Mouse (Mus musculus) intestine, embryonic 15.5 days (tissue): ENCODE results near the gene Mrpl21. TPM values are rescaled to one million over a fixed set of nuclear protein-coding genes. Genes with fewer than 3 reads are reported as not detected.

ENCODE experiments used
- ATAC-seq: fragments of 200-750 bp; cut with Nextera tagmentation; 2 replicates; pipeline ENCODE4 v1.8.0; 2017; ENCODE audit warnings: moderate TSS enrichment, moderate library complexity
- H3K27ac ChIP-seq: fragments of 300-500 bp; sonication (generic); 2 replicates; pipeline ENCODE4 v1.5.1; 2015; ENCODE audit warnings: mild to moderate bottlenecking, inconsistent platforms
- H3K27me3 ChIP-seq: fragments of 300-500 bp; sonication (generic); replicated peaks from 2 replicates; pipeline ENCODE4 v1.6.1; 2015; ENCODE audit warnings: inconsistent platforms
- H3K36me3 ChIP-seq: fragments of 300-500 bp; sonication (generic); 2 replicates; pipeline ENCODE4 v1.6.1; 2015; ENCODE audit warnings: inconsistent platforms
- H3K4me1 ChIP-seq: fragments of 300-500 bp; sonication (generic); replicated peaks from 2 replicates; pipeline ENCODE4 v1.6.1; 2015; ENCODE audit warnings: inconsistent platforms
- H3K4me2 ChIP-seq: fragments of 300-500 bp; sonication (generic); replicated peaks from 2 replicates; pipeline ENCODE4 v1.6.1; 2015; ENCODE audit warnings: mild to moderate bottlenecking, inconsistent platforms
- H3K4me3 ChIP-seq: fragments of 300-500 bp; sonication (generic); replicated peaks from 2 replicates; pipeline ENCODE4 v1.5.1; 2015; ENCODE audit warnings: inconsistent platforms
- H3K9ac ChIP-seq: fragments of 300-500 bp; sonication (generic); 2 replicates; pipeline ENCODE4 v1.6.1; 2015; ENCODE audit warnings: inconsistent platforms
- H3K9me3 ChIP-seq: fragments of 300-500 bp; sonication (generic); 2 replicates; pipeline ENCODE4 v1.6.1; 2016; ENCODE audit warnings: inconsistent platforms
- WGBS: fragments of 180-500 bp; shearing (Covaris S2); methylation state at CpG from one replicate; pipeline ENCODE4 v1.1.7; 2015; 5-methylcytosine and 5-hydroxymethylcytosine counted together
- polyA plus RNA-seq: library from polyadenylated mRNA; unstranded; fragments of >200 nt; fragmentation: Nextera tagmentation; extraction: Ambion mirVana; gene quantifications from 2 replicates; pipeline ENCODE4 v1.2.1, GENCODE M21; 2015

Mrpl21 gene
- polyA plus RNA-seq, 1 experiment from 2014 or later, result 138 TPM

DNA sequence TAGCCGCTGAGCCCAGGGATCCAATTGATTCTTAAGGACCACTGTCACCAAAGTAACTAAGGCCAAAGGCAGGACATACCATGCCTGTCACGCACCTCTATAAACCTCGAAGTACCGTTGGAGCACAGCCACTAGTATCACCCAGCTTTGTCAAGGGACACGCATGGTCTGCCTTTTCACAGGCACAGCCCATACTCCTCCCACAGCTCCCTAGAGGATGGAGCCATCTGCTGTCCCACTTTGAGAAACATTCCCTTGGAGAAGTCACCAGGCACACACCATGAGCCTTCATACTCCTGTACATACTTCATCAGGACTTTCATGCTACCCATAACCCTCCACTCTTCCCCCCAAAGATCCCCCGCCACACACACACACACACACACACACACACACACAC lies 12.9 kb upstream of the Mrpl21 start:
- H3K4me3 ChIP-seq, result no peak overlapping the region
- 95% methylated on average over 6 of the region's 6 CpGs for WGBS

DNA sequence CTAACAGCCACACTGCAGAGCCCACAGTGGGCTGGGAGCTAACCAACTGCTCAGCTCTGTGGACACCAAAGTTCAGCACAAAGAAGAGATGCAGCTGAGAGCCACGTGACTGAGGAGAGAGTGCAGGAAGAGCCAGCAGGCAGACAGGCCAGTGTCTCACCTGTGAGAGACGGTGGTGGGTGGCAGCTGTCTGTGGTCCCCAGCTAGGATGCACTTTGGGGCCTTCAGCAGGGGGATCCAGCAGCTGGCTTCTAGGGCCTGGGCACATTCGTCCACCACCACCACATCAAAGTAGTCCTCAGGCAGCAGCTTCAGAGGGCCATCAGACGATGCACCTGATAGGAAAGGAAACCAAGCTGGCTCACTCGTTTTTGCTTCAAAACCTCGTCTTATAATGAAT lies 11.3 kb upstream of the Mrpl21 start:
- 88% methylated on average over 6 of the region's 6 CpGs for WGBS
- Histone ChIP-seq H3K36me3 (peaks cover 44% of the 10 kb centered on the region), H3K27ac (no peak overlapping the region), H3K4me2 (no peak overlapping the region), H3K4me3 (no peak overlapping the region), H3K4me1 (no peaks in the 10 kb centered on the region), H3K27me3 (no peaks in the 10 kb centered on the region), H3K9me3 (no peaks in the 10 kb centered on the region), H3K9ac (no peak overlapping the region)
- no peak for ATAC-seq

More for the DNA sequence above, 12.9 kb upstream of the Mrpl21 start:
- no peak for ATAC-seq
- no peaks in the 10 kb centered on the region for H3K27me3 ChIP-seq
- peaks cover 48% of the 10 kb centered on the region for H3K36me3 ChIP-seq
- no peak overlapping the region for H3K4me2 ChIP-seq
- H3K27ac ChIP-seq, result no peak overlapping the region
- H3K9me3 ChIP-seq, result no peaks in the 10 kb centered on the region
- H3K4me1 ChIP-seq, result no peaks in the 10 kb centered on the region
- no peak overlapping the region for H3K9ac ChIP-seq

DNA sequence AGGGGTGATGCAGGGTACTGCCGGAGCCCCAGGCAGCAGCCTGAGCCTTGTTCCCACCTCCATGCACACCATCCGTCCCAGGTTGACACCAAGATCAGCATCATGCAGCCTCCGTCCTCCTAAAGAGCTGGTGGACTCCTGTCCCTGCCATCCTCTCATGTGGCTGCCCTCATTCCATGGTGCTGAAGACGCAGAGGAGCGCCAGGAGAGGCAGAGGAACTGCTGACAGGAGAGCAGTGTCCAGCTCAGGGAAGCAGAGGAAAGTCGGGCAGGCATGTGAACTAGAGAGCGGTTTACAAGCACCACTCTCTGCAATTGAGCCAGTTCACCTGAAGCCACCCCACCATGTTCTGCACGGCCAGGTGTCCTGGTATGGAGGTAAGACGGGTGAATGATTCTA lies 9.4 kb upstream of the Mrpl21 start:
- H3K9ac ChIP-seq, result no peak overlapping the region
- no peaks in the 10 kb centered on the region for H3K27me3 ChIP-seq
- 93% methylated on average over 9 of the region's 9 CpGs for WGBS
- peaks cover 33% of the 10 kb centered on the region for H3K36me3 ChIP-seq
- H3K4me3 ChIP-seq, result no peak overlapping the region
- no peak overlapping the region for H3K27ac ChIP-seq
- no peak overlapping the region for H3K4me2 ChIP-seq
- ATAC-seq, result no peak
- H3K4me1 ChIP-seq, result no peaks in the 10 kb centered on the region
- no peaks in the 10 kb centered on the region for H3K9me3 ChIP-seq

DNA sequence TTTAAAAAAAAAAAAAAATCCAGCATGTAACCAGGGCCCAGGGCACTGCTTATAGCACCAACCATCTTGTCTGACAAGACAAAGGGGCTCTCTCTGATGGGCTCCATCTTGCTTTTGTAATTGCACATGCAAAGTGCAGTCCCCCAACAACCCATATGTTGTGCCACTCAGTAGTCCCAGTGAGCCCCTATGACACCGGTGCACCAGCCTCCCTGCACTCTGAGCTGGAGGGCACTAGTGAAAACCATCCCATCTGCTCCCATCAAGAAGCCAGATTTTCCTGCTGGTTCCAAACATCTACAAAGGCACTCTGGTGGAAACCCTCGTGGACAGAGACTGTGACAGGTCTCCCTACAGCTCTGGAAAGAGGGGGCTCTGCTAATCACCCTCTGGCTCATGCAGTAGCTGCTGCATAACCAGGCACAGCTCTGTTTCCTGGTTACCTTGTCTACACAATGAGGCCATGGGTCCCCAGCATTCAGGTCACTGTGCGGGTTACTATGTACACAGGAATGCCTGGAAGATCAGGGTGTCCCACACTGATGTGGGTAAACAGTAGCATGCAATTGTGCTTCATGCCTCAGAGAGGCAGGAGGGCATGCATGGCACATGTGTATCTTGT lies 6.8 kb upstream of the Mrpl21 start:
- H3K36me3 ChIP-seq, result peaks cover 26% of the 10 kb centered on the region
- H3K4me1 ChIP-seq, result no peaks in the 10 kb centered on the region
- WGBS, result 80% methylated on average over 3 of the region's 3 CpGs
- H3K9ac ChIP-seq, result no peak overlapping the region
- H3K27ac ChIP-seq, result no peak overlapping the region
- no peak overlapping the region for H3K4me3 ChIP-seq
- H3K4me2 ChIP-seq, result no peak overlapping the region
- H3K9me3 ChIP-seq, result no peaks in the 10 kb centered on the region
- ATAC-seq, result no peak
- no peaks in the 10 kb centered on the region for H3K27me3 ChIP-seq

DNA sequence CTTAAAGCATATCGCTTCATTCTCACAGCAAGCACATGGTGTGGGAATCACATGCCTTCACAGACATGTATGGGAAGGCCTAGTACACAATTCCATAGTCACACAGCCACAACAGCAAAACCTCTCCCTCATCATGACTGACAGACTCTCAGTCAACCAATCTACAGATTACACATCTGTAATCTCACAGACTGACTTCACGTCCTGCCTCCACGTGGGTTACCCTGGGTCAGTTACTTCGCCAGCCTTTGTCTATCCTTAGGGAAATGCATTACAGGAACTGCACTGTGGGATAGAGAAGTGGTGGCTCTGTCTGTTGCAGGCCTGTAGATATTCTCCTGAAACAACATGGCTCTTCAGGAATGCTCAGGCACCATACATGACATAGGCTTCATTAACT lies 815 bp upstream of the Mrpl21 start:
- peaks cover 7% of the 10 kb centered on the region for H3K4me1 ChIP-seq
- ATAC-seq, result no peak
- H3K9me3 ChIP-seq, result no peaks in the 10 kb centered on the region
- peak overlapping the region; percentile 85 for H3K4me3 ChIP-seq
- H3K9ac ChIP-seq, result peak overlapping the region; percentile 76
- H3K27me3 ChIP-seq, result no peaks in the 10 kb centered on the region
- H3K4me2 ChIP-seq, result peak overlapping the region; percentile 66
- H3K27ac ChIP-seq, result no peak overlapping the region
- H3K36me3 ChIP-seq, result 0 out of 2 replicates have a peak, but pooled peaks cover 4% of the 10 kb centered on the region
- WGBS, result 65% methylated on average over 4 of the region's 4 CpGs

DNA sequence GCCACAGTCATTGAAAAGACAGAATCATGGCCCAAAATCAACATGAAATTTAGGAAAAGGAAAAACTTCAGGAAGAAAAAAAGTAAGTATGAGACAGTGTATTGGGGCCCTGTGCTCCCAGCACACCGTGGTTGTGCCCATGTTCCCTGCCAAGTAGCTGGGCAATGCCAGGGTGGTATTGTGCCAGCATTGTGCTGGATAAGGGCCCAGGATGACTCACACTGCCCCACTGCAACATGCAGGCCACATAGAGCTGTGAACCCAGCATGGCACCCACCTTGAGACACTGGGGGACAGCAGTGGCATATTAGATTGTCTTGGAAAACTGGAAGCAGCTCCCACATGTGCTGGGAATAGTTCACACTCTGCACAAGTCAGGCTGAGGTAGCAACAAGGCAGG lies 6.3 kb downstream of the Mrpl21 start:
- 97% methylated on average over 1 of the region's 1 CpGs for WGBS
- H3K36me3 ChIP-seq, result peaks cover 21% of the 10 kb centered on the region; the same call in 1 of the 2 replicates
- H3K4me2 ChIP-seq, result no peak overlapping the region
- ATAC-seq, result no peak
- H3K4me1 ChIP-seq, result no peaks in the 10 kb centered on the region
- H3K9me3 ChIP-seq, result no peaks in the 10 kb centered on the region
- no peak overlapping the region for H3K27ac ChIP-seq
- no peak overlapping the region for H3K9ac ChIP-seq
- H3K27me3 ChIP-seq, result no peaks in the 10 kb centered on the region
- H3K4me3 ChIP-seq, result no peak overlapping the region

DNA sequence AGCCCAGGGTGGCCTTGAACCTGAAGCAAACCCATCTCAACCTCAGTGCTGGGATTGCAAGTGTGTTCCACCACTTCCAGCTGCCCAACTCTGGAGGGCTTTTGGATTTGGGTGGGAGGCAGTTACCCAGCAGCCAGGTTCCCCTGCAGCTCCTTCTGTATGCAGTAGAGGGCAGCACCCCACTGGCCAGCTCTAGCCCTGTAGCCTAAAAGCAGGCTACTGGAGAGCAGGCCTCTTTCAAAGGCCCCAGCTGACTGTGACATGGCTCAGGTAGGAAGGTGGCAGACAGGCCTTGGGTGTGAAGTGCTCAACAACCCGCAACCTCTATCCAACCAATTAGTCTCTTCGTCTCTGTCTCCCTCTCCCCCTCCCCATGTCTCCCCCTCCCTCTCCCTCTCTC lies 9.3 kb downstream of the Mrpl21 start:
- 53% methylated on average over 2 of the region's 2 CpGs for WGBS
- no peaks in the 10 kb centered on the region for H3K4me1 ChIP-seq
- H3K36me3 ChIP-seq, result peaks cover 17% of the 10 kb centered on the region; the same call in 1 of the 2 replicates
- H3K27me3 ChIP-seq, result no peaks in the 10 kb centered on the region
- no peak overlapping the region for H3K27ac ChIP-seq
- peak; percentile 68 for ATAC-seq
- H3K4me3 ChIP-seq, result no peak overlapping the region
- H3K9me3 ChIP-seq, result no peaks in the 10 kb centered on the region
- H3K9ac ChIP-seq, result no peak overlapping the region
- no peak overlapping the region for H3K4me2 ChIP-seq

DNA sequence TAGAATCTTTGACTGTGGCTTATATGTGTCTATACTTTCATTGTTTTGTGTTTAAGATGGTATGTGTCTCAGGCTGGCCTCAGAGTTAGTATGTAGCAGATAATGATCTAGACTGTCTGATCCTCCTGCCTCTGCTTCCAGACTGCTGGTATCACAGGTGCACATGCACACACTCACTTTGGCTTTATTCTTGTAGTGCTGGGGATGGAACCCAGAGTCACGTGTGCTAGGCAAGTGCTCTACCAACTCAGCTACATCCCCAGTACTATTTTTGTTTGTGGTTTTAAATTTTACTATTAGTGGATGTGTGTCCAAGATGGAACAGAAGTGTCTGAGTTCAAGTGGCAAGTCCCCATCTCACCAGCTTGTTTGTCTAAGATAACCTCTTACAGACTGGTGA lies 10.3 kb downstream of the Mrpl21 start:
- no peak overlapping the region for H3K4me3 ChIP-seq
- no peak overlapping the region for H3K4me2 ChIP-seq

DNA sequence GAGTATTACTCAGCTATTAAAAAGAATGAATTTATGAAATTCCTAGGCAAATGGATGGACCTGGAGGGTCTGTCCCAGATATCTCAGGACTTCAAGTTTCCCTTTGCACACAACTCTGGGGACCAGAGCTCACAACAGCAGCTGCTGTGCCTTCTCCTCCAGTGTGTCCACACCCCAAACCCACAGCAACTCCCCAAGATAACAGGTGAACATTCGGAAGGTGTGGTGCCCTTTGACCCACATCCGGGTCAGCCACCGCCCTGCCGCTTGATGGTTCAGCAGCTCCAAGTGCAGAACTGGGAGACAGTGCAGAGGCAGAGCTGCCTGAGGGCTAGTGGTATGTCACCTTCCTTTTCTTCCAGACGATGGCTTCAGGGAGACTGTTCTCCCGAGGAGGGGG lies 12.5 kb downstream of the Mrpl21 start:
- ATAC-seq, result peak; percentile 25; the same call in 1 of the 2 replicates
- 0 out of 2 replicates have a peak, but pooled peaks cover 3% of the 10 kb centered on the region for H3K4me1 ChIP-seq

More for the DNA sequence above, 10.3 kb downstream of the Mrpl21 start:
- Histone ChIP-seq H3K9ac (no peak overlapping the region), H3K4me1 (0 out of 2 replicates have a peak, but pooled peaks cover 3% of the 10 kb centered on the region), H3K27me3 (no peaks in the 10 kb centered on the region), H3K9me3 (no peaks in the 10 kb centered on the region), H3K36me3 (peaks cover 13% of the 10 kb centered on the region; the same call in 1 of the 2 replicates), H3K27ac (no peak overlapping the region)
- ATAC-seq, result no peak
- 97% methylated on average over 1 of the region's 1 CpGs for WGBS

DNA sequence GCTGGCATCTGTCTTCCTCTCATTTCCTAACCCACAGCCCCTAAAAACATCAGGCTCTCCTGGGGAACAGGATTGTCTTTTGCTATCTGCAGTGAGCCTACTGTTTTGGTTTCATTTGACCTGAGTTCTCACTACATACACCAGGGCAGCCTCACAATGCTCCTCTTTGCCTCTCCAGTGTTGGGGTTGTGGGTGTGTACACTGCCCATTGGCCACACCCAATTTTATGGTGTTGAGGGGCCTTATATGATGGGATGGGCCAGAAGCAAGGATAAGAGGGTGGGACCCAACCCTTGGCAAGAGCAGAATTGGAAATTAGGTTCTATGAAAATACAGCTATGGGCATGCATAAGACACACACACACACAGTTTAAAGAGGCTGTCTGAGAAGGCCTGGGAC lies 14.3 kb downstream of the Mrpl21 start:
- Histone ChIP-seq H3K9ac (no peak overlapping the region), H3K4me2 (peak overlapping the region; percentile 7; the same call in 1 of the 2 replicates), H3K4me3 (no peak overlapping the region), H3K27ac (no peak overlapping the region; the same call in 1 of the 2 replicates), H3K27me3 (no peaks in the 10 kb centered on the region), H3K9me3 (no peaks in the 10 kb centered on the region), H3K36me3 (no peaks in the 10 kb centered on the region), H3K4me1 (0 out of 2 replicates have a peak, but pooled peaks cover 3% of the 10 kb centered on the region)
- peak; percentile 80 for ATAC-seq

More for the DNA sequence above, 12.5 kb downstream of the Mrpl21 start:
- H3K27me3 ChIP-seq, result no peaks in the 10 kb centered on the region
- no peak overlapping the region for H3K9ac ChIP-seq
- no peaks in the 10 kb centered on the region for H3K9me3 ChIP-seq
- no peak overlapping the region for H3K27ac ChIP-seq
- H3K36me3 ChIP-seq, result peaks cover under 1% of the 10 kb centered on the region; the same call in 1 of the 2 replicates
- no peak overlapping the region for H3K4me3 ChIP-seq
- 71% methylated on average over 6 of the region's 6 CpGs for WGBS
- no peak overlapping the region for H3K4me2 ChIP-seq

DNA sequence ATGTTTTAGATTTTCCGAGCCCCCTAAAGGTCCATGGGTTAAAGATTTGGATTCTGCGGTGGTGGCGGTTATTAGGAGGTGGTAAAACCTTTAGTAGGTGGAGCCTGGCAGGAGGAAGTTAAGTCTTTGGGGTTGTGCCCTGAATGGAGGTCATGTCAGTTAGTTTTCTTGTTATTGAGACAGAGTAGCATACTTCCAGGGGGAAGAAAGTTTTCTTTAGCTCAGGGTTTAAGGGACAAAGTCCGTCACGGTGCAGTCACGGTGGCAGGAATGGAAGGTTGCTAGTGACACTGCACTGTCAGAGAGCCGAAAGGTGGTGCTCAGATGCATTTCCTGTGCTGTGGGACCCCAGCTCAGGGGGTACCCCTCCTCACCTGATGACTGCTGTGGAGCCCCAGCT lies 15.1 kb downstream of the Mrpl21 start:
- peak overlapping the region; percentile 28; the same call in 1 of the 2 replicates for H3K4me2 ChIP-seq
- ATAC-seq, result peak; percentile 67
- WGBS, result 63% methylated on average over 7 of the region's 7 CpGs
- no peaks in the 10 kb centered on the region for H3K27me3 ChIP-seq
- no peaks in the 10 kb centered on the region for H3K36me3 ChIP-seq
- 0 out of 2 replicates have a peak, but pooled peaks cover 3% of the 10 kb centered on the region for H3K4me1 ChIP-seq
- no peak overlapping the region for H3K9ac ChIP-seq
- no peak overlapping the region for H3K4me3 ChIP-seq
- no peaks in the 10 kb centered on the region for H3K9me3 ChIP-seq
- H3K27ac ChIP-seq, result no peak overlapping the region; the same call in 1 of the 2 replicates

DNA sequence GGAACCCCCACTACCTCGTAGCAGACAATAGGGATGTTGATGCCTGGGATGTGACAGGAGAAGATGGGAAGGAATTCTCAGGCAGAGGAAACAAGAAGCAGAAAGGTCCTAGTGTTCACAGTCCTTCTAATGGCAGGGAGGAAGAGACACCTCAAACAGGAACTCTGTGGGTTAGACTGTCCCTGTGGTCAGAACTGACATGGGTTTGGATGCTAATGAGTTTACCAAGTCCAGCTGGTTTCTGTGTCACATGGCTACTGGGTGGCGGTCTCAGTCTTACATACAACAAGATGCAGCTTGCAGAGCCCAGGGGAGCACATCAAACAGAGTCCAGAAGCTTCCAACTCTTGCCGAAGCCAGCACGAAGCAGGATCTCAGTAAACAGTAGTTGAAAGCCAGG lies 21.3 kb downstream of the Mrpl21 start:
- Histone ChIP-seq H3K4me1 (0 out of 2 replicates have a peak, but pooled peaks cover 5% of the 10 kb centered on the region), H3K4me2 (no peak overlapping the region), H3K9me3 (no peaks in the 10 kb centered on the region), H3K36me3 (no peaks in the 10 kb centered on the region), H3K27ac (no peak overlapping the region), H3K27me3 (no peaks in the 10 kb centered on the region), H3K4me3 (no peak overlapping the region), H3K9ac (no peak overlapping the region)
- 68% methylated on average over 4 of the region's 4 CpGs for WGBS
- ATAC-seq, result no peak
